Mouse (Mus musculus) small intestine, adult 2 months (tissue): ENCODE results near the gene Shroom1. TPM values are rescaled to one million over a fixed set of nuclear protein-coding genes. Genes with fewer than 3 reads are reported as not detected.

Experiments used
- H3K27ac ChIP-seq: fragments of 200-500 bp; 2 replicates; pipeline ENCODE4 v1.5.1; 2012; ENCODE audit warnings: low read depth, low read length, control low read depth, inconsistent platforms; ENCODE audit not compliant: insufficient read depth
- H3K27me3 ChIP-seq: fragments of 200-500 bp; 2 replicates; pipeline ENCODE4 v1.6.1; 2012; ENCODE audit warnings: mild to moderate bottlenecking, moderate library complexity, low read length, inconsistent platforms; ENCODE audit not compliant: control insufficient read depth, insufficient read depth
- H3K36me3 ChIP-seq: fragments of 200-500 bp; 2 replicates; pipeline ENCODE4 v1.6.1; 2012; ENCODE audit warnings: mild to moderate bottlenecking, low read length, control low read depth, inconsistent platforms; ENCODE audit not compliant: control insufficient read depth, insufficient read depth
- H3K4me1 ChIP-seq: fragments of 200-500 bp; 2 replicates; pipeline ENCODE4 v1.6.1; 2012; ENCODE audit warnings: low read length, inconsistent platforms, mixed read lengths; ENCODE audit not compliant: control insufficient read depth, insufficient read depth, insufficient read length
- H3K4me3 ChIP-seq: fragments of 200-500 bp; 2 replicates; pipeline ENCODE4 v1.5.1; 2012; ENCODE audit warnings: low read depth, mild to moderate bottlenecking, control low read depth, inconsistent platforms, low read length, moderate library complexity
- CTCF ChIP-seq: fragments of 200-500 bp; IDR thresholded peaks from 2 replicates; pipeline ENCODE4 v1.5.1; 2012; ENCODE audit warnings: low read depth, mild to moderate bottlenecking, control low read depth, inconsistent platforms, low read length, moderate library complexity, mixed read lengths; ENCODE audit not compliant: insufficient replicate concordance, insufficient read length; ENCODE audit errors: extremely low read depth
- POLR2A ChIP-seq: fragments of 200-500 bp; IDR thresholded peaks from 2 replicates; pipeline ENCODE4 v1.6.1; 2012; ENCODE audit warnings: low read depth, mild to moderate bottlenecking, control low read depth, inconsistent platforms, low read length, moderate library complexity
- WGBS: fragments of 180-500 bp; shearing (Covaris S2); methylation state at CpG from one replicate; pipeline ENCODE4 v1.1.7; 2018; 5-methylcytosine and 5-hydroxymethylcytosine counted together
- polyA plus RNA-seq: library from polyadenylated mRNA; depleted of rRNA; stranded (reverse); fragments of >200 nt; gene quantifications from 2 replicates; pipeline ENCODE4 v1.2.3, GENCODE M21; 2012

Gene Shroom1
- polyA plus RNA-seq, 1 experiment: 2.6 TPM

DNA sequence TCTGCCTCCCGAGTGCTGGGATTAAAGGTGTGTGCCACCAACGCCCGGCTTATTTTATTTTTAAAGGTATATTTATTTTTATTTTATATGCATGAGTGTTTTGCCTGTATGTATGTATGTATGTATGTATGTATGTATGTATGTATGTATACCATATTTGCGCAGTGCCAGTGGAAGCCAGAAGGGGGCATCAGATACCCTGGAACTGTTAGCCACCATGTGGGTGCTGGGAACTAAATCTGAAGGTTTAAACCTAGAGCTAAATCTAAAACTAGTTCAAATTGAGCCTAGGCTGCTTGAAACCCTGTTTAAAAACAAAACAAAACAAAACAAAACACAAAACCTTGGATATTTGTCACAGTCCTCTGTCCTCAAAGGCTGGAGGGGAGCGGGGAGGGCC lies 32.0 kb downstream of the Shroom1 start:
- TF ChIP-seq POLR2A (no peak), CTCF (no peak)
- no peak overlapping the region for H3K4me3 ChIP-seq
- H3K27ac ChIP-seq: no peak overlapping the region
- WGBS: 98% methylated on average over 5 of the region's 5 CpGs
- no peaks in the 10 kb centered on the region for H3K27me3 ChIP-seq
- H3K36me3 ChIP-seq: no peaks in the 10 kb centered on the region
- H3K4me1 ChIP-seq: peaks cover 10% of the 10 kb centered on the region; the same call in 1 of the 2 replicates

DNA sequence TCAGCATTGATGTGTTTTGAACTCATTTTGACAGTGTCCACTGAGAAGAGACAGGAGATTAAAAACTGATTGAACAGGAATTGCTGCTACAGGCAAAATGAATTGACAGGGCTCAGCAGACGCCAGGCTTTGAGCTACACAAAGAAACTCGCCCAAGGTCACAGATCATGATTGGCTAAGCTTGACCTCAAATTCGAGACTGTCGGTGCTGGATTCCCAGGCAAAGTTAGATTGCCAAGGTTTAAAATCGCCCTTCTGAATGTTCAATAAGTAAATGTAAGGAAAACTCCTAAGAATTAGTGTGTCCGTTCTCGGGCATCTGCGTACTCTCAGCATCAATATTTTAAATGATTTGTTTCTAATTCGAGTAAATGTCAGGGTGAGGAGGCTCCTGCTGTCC lies 32.4 kb downstream of the Shroom1 start:
- Histone ChIP-seq H3K36me3 (no peaks in the 10 kb centered on the region), H3K27me3 (no peaks in the 10 kb centered on the region), H3K4me1 (peaks cover 10% of the 10 kb centered on the region; the same call in 1 of the 2 replicates), H3K27ac (no peak overlapping the region), H3K4me3 (no peak overlapping the region)
- 89% methylated on average over 9 of the region's 9 CpGs for WGBS
- TF ChIP-seq CTCF: no peak
- TF ChIP-seq POLR2A: no peak

DNA sequence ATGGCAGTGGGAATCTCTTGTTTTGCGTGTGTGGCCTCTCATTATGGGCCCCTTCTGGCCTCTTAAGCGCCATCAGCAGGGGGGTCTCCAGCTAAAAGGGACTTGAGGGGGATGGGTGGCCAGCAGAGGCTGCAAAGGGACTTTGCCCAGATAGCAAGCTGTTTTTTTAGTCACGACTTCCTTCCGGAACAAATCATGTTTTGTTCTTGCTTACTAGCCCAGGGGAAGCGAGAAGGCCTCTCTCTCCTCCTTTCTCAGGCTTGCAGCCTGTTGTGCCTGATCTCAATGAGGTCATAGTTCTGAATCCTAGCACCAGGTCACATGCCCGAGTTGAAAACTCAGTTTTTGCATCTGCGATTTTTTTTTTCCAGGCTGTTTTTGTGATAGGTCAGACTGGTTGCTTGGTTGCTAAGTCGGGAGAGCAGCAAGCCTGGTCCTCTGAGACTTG lies 35.0 kb downstream of the Shroom1 start:
- Histone ChIP-seq H3K27me3 (no peaks in the 10 kb centered on the region), H3K27ac (no peak overlapping the region), H3K4me3 (no peak overlapping the region), H3K4me1 (peaks cover 8% of the 10 kb centered on the region; the same call in 1 of the 2 replicates), H3K36me3 (no peaks in the 10 kb centered on the region)
- WGBS: 34% methylated on average over 8 of the region's 8 CpGs
- TF ChIP-seq CTCF (no peak), POLR2A (no peak)

DNA sequence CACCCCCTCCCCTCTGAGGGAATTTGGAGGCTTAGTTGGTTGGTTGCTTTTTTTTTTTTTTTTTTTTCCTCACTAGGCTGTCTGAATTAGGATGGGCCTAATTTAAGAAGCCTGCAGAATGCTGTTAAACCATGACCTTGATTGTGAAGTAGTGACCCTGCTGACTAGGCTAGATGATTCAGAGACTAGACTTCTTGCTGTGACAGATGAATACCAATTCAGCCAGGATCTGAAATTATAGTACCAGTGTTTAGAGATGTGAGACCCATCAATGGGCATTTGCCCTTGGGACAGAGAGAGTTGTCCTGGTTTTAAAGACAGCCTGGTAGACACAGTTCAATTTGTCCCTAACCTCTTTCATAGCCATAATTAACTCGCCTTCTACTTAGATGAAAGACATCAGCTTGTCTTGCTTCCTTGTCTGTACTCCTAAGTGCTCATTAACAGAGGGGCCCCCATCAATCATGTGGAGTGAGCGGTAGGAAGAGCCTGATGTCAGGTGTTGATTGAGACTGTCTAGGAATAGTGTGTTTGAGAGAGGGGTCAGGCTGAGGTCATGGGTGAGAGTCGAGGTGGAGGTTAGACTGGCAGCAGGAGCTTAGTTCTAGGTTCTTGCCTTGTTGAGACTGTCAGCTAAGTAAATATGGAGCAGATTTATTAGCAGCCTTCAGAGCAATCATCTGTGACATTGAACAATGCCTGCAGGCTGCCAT lies 36.4 kb downstream of the Shroom1 start:
- no peaks in the 10 kb centered on the region for H3K27me3 ChIP-seq
- TF ChIP-seq POLR2A (no peak), CTCF (no peak)
- no peak overlapping the region for H3K4me3 ChIP-seq
- peaks cover 4% of the 10 kb centered on the region; the same call in 1 of the 2 replicates for H3K4me1 ChIP-seq
- H3K27ac ChIP-seq: no peak overlapping the region
- H3K36me3 ChIP-seq: no peaks in the 10 kb centered on the region
- WGBS: 73% methylated on average over 3 of the region's 3 CpGs

DNA sequence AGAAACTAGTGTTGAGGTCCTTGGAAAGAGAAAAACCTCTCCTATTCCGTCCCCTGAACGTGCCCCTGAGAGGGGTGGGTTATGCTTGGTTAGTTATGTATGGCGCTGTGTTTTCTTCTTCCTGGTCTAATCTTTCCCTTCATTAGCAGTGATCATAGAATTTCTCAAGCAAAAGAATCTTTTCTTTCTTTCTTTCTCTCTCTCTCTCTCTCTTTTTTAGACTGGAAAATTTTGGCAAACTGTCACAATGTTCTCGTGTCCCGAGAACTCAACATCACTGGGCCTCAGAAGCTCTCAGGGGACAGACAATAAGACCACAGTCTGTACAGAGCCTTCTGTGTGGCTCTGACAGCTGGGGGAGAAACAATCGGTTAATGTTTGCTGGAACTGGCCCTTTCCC lies 38.4 kb downstream of the Shroom1 start:
- 83% methylated on average over 6 of the region's 6 CpGs for WGBS
- H3K27ac ChIP-seq: no peak overlapping the region
- no peaks in the 10 kb centered on the region for H3K36me3 ChIP-seq
- H3K27me3 ChIP-seq: no peaks in the 10 kb centered on the region
- no peak overlapping the region for H3K4me3 ChIP-seq
- TF ChIP-seq CTCF (no peak), POLR2A (no peak)
- H3K4me1 ChIP-seq: peaks cover 4% of the 10 kb centered on the region; the same call in 1 of the 2 replicates

DNA sequence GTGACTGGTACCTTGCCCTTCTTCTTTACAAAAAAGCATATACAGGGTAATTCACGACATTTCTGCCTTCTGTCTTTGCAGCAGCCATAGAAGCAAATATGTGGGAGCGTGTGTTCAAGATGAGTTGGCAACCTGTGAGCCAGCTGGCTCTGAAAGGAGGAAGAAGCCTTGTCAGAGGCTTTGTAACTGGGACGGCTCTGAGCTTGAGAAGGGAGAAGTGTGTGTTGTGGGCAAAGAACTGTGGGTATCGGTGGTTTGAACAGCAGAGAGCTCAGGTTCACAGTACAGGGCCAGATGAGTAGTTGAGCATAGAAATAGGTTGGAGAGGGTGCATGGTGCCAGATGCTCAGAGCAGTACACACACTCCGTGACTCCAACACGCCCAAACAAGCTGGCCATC lies 39.9 kb downstream of the Shroom1 start:
- no peak overlapping the region for H3K27ac ChIP-seq
- no peak overlapping the region for H3K4me3 ChIP-seq
- peaks cover 2% of the 10 kb centered on the region; the same call in 1 of the 2 replicates for H3K4me1 ChIP-seq
- H3K36me3 ChIP-seq: no peaks in the 10 kb centered on the region
- TF ChIP-seq POLR2A (no peak), CTCF (no peak)
- H3K27me3 ChIP-seq: no peaks in the 10 kb centered on the region
- WGBS: 58% methylated on average over 6 of the region's 6 CpGs

DNA sequence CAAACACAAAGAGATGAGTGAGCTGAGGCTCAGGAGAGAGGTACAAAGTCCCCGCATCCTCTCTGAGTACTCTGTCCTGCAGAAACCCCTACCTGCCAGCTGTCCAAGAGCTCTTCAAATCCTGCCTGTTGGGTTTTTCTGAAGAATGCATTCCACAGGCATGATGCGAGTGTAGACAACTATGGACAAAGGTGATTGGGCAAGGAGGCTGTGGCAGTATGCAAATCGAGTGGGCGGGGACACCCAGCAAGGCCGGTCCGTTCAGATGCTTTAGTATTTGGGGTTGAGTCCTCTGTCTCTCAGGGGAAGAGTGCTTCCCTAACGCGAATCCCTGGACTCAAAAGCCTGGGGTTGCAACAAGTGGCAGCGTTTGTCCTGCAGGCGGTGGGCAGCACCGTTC lies 43.6 kb downstream of the Shroom1 start:
- Histone ChIP-seq H3K27ac (no peak overlapping the region), H3K4me3 (no peak overlapping the region), H3K27me3 (no peaks in the 10 kb centered on the region), H3K4me1 (no peaks in the 10 kb centered on the region), H3K36me3 (no peaks in the 10 kb centered on the region)
- 12% methylated on average over 11 of the region's 11 CpGs for WGBS
- no peak for TF ChIP-seq CTCF
- no peak for TF ChIP-seq POLR2A
